Mouse (Mus musculus) inflammation-experienced regulatory T-cells (primary cell): ENCODE results near the gene Kcnk18. TPM values are rescaled to one million over a fixed set of nuclear protein-coding genes. Genes with fewer than 3 reads are reported as not detected.

ENCODE experiments used
- polyA plus RNA-seq, 2 experiments: library from polyadenylated mRNA; unstranded; fragments of 100-300 nt; shearing (Covaris generic); gene quantifications; one replicate each; pipeline ENCODE4 v1.2.1; 2017

The Kcnk18 gene
- polyA plus RNA-seq = under 1 TPM in 1 of 2 experiments, not detected in 1; 0.11 TPM

DNA sequence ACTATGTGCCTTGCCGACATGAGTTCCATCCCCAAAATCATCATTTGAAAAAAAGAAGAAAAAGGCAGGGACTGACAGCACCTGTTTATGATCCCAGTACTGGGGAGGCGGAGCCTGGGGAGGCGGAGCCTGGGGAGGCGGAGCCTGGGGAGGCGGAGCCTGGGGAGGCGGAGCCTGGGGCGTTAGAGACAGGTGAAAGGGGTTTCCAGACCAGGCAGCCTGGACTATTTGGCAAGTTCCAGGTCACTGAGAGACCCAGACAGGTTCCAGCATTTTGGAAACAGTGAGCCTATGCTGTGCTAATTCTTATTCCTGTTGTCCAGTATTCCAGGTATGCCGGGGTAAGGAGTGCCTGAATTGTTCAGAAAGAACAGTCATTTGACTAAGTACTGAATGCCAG is at the start of gene Kcnk18:
TSS of gene Kcnk18 (plus strand) at position 224 of the 400 bp plus-strand sequence.

DNA sequence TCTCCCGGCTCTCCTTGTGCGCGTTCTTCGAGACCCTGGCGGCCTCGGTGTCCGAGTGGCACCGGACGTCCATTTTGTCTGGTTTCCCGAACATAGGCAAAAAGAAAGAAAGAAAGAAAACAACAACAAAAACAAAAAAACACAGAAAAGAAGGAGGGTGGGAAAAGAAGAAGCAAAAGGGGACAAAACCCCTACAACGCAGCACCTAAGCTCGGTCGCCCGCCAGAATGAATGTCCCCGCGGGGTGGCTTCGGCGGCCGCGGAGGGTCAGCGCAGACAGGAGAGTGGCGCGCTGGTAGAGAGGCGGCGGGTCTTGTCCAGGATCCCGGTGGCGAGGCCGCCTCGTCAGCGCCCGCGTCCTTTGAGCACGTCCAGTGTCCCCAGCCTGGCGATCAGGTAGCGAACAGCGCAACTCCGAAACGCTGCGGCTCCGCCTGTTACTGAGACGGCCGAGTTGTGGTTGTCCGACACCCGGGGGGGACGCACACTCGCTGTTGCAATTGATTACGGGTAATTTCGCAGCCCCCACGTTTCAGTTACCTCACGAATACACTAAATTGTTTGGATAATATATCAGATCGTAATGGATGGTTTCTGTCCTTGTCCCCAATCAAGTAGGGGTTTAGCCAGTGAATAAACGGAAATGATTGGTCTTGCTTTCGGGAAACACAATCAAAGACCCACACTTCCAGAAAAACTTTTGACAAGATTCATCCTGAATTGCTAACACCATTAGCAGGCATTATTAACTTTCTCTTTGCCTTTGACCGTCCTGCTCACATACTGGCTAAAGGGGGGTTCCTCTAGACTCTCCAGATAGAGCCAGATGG is 48.9 kb upstream of the Kcnk18 start, which contains the start of gene Vax1:
TSS of gene Vax1 (minus strand) at position 121 of the 830 bp plus-strand sequence.

DNA sequence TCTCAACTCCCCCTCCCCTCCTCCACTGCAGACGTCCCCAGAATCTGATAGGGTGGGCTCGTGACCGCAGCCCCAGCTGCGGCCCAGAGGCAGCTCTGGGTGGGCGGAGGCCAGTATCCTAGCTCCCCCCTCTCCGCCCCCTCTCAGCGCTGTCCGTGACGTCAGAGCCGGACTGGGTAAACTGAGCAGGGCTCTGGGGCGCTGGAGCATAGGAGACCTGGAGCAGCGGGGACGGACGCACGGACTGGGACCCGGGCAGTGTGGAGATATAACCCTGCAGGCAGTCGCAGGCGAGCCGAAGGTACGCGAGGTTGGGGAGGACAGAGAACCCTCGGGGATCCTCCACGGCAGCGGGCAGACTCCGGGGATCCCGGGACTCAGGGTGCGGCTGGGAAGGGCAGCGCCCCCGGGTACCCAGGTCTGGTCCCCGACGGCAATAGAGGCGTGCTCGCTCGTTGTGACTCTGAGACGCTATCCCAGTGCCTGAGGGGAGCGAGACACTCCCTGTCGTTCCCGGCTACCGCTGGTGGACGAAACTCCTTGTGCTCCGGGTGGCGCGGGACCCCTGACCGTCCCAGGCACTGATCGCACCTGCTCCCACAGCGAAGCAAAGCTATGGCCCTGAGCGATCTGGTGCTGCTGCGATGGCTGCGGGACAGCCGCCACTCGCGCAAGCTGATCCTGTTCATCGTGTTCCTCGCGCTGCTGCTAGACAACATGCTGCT is 41.9 kb downstream of the Kcnk18 start, which contains the start of gene Slc18a2:
TSS of gene Slc18a2 (plus strand) at position 179 of the 725 bp plus-strand sequence.

Other genes starting within 250 kb of the Kcnk18 start
- 1 to 10 TPM; 2.3 to 3.8 TPM for gene Shtn1, start 143.1 kb upstream of the Kcnk18 start, polyA plus RNA-seq
- not detected for gene Vax1, start 49.2 kb upstream of the Kcnk18 start, polyA plus RNA-seq
- 1 to 10 TPM; 4.1 to 4.8 TPM for gene Slc18a2, start 41.7 kb downstream of the Kcnk18 start, polyA plus RNA-seq
- 10 to 100 TPM; 63.2 to 90.9 TPM for gene Rps12-ps3, start 103.1 kb downstream of the Kcnk18 start, polyA plus RNA-seq
- 10 to 100 TPM; 28.2 to 29.1 TPM for gene Pdzd8, start 126.6 kb downstream of the Kcnk18 start, polyA plus RNA-seq
- under 1 TPM in 1 of 2 experiments, not detected in 1; 0.66 TPM for gene Emx2, start 239.2 kb downstream of the Kcnk18 start, polyA plus RNA-seq